Mouse (Mus musculus) thymus, postnatal 36 days (tissue): Measurements from ENCODE around the gene March8.
A peak's percentile ranks its signal among the peaks of the same experiment; 100 is the strongest.
"Not testable (repeated sequence)": the region's sequence is repeated elsewhere in the genome, so short reads cannot be mapped to it uniquely, and the experiment has no call there.

Source experiments
- DNase-seq, 2 experiments: peaks; one replicate each; pipeline ENCODE4 v3.0.0; 2022; ENCODE audit warnings: mixed read lengths in 2 of 2

The March8 gene

GRCm38 (mm10) chr6:116337835-116338501 lies at the start of gene March8:
Gene March8, plus strand, starts transcription at chr6:116338024.
- DNase-seq, result peak; percentile 32 to 59

- no peak for DNase-seq
Measured at GRCm38 (mm10) chr6:116311411-116311810, 26.4 kb upstream of the March8 start.

GRCm38 (mm10) chr6:116319259-116319658 lies 18.6 kb upstream of the March8 start:
- no peak for DNase-seq

DNA sequence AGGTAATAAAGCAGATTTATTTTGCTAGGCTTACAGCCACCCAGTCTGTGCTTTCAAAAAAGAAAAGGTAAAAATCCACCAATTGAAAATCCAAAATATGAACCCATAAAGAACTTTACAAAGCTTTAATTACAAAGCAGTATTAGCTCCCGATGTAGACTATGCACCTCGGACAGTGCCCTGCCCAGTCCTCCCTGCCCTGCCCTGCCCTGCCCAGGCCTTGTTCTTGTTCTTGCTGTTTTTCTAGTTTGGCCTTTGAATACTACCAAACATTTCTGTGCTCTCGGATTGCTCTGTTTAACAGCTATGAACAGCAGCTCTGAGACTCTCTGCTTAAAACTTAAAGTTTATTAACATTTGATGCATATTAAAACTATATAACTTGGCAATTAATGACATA lies 11.2 kb upstream of the March8 start:
- DNase-seq, result no peak

- DNase-seq, result no peak
Measured at GRCm38 (mm10) chr6:116331396-116331795, 6.4 kb upstream of the March8 start.

GRCm38 (mm10) chr6:116337466-116337834 lies 374 bp upstream of the March8 start:
- DNase-seq, result no peak

DNA sequence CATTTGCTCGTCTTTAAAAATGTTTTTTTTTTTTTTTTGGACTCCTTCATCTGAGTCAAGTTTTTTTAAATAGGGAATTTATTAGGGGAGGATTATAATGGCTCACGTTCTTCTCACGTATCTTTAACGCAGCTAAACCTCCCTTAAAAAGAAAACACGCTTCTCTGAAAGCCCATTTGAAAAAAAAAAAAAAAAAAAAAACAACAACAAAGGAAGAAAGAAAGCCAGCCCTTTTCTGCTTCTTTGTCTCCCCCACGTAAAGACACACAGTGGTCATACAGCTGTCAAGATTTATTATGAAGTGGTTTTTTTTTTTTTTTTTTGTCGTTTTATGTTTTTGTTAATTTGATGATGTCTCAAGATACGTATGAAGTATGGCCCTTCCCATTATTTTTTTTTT lies 696 bp downstream of the March8 start:
- no peak for DNase-seq

DNA sequence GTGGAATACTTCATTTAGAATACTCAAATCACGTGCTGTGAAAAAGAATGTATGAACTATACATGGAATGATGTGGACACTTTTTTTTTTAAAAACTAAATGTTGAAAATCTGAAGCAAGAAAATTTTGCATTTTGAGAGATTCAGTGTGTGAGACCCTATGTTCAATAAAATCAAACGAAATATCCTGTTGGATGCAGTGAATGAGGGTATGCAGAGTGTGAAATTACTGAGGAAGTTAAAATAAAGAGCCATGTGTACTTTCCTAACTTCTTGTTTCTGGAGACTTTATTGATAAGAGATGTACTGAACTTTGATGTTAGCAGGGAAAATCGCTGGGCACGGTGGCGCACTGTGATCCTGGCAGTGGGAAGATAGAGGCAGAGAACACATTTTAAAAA lies 1.3 kb downstream of the March8 start:
- DNase-seq, result no peak

DNA sequence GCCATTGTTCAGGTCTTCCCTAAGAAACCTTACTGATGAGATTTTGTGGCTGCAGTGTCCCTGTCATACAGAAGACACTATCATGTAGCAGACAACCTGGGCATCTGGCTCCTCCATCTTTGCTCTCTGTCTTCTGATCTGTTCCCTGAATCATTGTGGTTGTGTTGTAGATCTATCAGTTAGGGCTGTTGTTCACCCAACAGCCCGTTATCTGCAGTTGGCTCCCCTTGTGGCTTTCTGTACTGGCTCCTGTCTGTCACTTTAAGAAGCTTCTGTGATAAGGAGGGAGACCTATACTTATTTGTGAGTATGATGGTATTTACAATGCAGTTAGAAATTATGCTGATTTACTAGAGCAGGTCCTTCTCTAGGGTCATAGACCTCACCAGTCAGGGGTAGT lies 2.7 kb downstream of the March8 start:
- no peak for DNase-seq

DNA sequence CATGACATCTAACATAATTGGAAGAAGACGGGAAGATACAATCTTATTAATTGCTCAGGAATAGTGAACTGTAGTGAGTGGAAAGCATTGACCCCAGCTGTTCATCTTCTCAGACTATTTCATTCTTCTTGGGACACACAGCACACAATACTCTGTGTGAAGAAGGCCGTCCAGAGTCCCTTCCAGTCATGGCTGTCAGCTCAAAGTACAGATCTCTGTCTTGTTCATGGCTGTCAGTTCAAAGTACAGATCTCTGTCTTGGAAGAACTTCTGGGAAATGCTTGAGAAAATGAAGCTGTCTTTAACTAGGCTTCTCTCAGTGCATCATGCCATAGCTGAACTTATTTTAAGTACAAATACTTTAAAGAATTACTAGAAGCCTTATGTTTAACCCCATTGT lies 10.1 kb downstream of the March8 start:
- no peak for DNase-seq

DNA sequence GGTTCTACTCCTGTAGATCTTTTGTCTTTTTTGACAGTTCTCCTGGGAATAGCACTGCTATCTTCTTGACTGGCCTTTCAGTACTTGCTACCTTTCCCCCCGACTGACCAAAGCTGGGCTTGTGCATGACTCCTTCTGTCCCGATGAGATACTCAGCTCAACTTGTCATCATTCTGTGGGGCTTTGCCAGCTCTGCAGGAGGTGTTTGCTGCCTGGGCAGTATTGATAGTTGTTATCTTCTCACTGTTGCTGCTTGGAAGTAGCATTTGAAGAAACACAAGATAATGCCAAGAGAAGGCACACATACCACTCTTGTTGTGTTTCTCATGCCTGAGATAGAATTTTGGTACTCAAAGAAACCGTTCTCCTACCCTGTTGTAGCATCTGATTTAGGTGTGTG lies 12.2 kb downstream of the March8 start:
- no peak for DNase-seq

DNA sequence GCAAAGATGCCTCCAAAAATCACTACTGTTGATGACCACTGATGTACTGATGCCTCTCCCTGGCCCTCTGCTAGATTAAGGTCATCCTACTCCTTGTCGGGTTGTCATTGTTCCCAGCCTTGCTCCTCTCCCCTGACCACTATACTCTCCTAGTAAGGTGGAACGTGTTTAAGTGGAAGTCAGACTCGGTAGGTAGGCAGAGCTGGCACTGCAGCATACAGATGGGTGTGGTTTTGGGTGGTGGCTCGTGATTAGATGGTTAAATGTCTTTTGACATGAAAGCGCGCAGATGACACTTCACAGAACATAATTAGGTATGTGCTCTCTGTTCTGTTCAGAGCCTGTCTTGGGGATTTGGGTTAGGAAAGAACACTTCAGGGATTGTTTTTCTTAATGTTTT lies 12.8 kb downstream of the March8 start:
- no peak for DNase-seq

- DNase-seq, result no peak
Measured at GRCm38 (mm10) chr6:116351534-116351933, 13.7 kb downstream of the March8 start.

GRCm38 (mm10) chr6:116353428-116353827 lies 15.6 kb downstream of the March8 start:
- no peak for DNase-seq

GRCm38 (mm10) chr6:116356311-116356947 lies 18.6 kb downstream of the March8 start:
- not testable (repeated sequence) for DNase-seq

DNA sequence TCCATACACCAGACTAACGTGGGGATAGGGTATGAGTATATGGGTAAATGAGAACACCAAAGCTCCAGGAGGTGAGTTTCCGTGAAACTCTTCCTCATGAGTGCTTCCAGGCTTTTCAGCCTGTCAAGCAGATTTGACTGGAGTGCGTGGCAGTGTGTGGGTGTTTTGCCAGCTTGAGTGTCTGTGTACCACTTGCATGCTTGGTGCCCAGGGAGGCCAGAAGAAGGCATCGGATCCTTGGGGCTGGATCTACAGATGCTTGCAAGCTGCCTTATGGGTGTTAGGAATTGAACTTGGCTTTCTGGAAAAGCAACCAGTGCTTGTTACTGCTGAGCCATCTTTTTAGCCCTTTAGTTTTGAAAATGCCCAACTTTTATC lies 19.1 kb downstream of the March8 start:
- no peak for DNase-seq

DNA sequence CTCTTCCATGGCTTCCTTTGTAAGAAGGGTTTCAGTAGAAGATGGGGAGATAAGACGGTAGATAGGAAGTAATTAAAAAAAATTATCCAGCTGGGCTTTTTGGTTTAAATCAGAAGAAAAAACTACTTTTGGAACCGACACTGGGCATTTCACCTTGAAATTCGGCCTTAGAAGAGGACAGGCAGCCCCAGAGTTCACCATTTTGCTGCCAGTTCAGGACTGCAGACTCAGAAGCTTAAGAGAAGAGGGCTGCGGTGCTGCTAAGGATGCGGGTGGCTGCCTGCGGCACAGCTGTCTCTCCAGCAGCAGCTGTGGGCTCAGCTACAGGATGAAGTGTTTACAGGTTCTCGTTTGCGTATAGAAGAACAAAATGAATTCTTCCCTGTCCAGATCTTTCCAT lies 20.2 kb downstream of the March8 start:
- DNase-seq, result no peak

DNA sequence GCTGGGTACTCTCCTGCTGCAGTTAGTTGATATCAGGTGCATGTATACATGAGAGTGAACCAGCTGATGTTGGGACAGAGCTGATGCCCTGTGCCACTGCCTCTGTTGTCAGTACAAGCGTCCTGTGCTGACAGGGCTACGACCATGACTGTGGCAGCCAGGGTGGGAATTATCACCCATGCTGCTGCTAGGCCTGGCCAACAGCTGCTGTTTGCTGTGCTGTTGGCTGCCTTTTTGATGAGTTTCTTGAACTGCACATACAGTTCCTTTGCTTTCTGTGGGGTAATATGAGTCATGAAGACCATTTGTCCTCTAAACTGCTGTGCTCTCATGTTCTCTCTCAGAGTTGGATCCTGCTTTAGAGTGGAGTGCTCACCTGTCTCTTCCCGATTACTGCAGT lies 21.4 kb downstream of the March8 start:
- no peak for DNase-seq

DNA sequence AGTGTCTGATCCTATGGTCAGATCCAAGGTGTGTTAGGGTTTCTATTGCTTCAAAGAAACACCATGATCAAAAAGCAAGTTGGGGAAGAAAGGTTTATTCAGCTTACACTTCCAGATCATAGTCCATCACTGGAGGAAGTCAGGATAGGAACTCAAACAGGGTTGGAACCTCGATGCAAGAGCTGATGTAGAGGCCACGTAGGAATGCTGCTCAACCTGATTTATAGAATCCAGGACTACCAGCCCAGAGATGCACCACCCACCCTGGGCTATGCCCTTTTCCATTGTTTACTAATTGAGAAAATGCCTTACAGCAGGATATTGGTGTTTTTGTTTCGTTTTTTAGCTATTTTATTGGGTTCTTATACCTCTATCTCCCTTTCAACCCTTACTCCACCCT lies 23.6 kb downstream of the March8 start:
- no peak for DNase-seq

- DNase-seq, result no peak
Measured at GRCm38 (mm10) chr6:116361993-116362392, 24.2 kb downstream of the March8 start.

- DNase-seq, result no peak
Measured at GRCm38 (mm10) chr6:116367971-116368370, 30.1 kb downstream of the March8 start.

DNA sequence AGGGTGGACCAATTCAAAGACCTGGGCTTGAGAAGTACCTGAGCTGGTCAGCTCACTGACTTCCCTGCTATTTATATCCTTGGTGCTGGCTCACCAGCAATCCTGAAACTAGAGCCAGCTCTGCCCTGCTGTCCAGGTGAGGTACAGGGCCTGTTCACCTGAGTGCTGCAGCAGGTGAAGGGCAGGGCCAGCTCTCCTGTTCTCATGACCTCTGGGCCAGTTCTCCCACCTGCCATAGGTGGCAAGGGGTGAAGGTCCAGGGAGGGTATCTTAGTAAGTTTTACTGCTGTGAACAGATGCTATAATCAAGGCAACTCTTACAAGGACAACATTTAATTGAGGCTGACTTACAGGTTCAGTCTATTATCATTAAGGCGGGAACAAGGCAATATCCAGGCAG lies 32.0 kb downstream of the March8 start:
- no peak for DNase-seq

DNA sequence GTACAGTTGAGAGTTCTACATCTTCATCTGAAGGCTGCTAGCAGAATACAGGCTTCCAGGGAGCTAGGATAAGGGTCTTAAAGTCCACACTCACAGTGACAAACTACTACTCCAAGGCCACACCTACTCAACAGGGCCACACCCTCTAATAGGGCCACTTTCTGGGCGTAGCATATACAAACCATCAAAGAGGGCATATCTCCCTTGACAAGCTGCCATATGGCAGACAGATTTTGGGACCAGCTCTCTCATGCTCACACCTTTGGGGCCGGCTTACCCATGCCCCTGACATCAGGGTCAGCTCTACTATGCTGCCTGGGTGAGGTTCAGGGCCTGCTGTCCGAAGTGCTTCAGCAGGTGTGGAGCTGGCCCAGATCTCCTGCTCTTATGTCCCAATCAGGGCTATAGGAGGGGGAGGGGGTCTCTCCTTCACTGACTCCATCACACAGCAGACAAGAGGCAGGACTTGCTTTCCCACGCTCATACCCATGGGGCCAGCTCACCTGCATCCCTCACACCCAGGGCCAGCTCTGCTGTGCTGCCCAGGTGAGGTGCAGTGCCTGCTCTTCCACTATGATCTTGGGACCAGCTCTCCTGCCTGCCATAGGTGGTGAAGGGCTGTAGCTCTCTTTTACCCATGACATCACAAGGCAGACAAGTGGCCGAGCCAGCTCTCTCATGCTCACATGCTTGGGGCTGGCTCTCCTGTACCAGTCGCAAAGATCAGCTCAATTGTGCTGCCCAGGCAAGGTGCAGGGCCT lies 32.6 kb downstream of the March8 start:
- no peak for DNase-seq

- no peak for DNase-seq
Measured at GRCm38 (mm10) chr6:116371500-116371899, 33.7 kb downstream of the March8 start.
